Mouse (Mus musculus) G1E (cell line): Measurements from ENCODE around the gene Tom1l1.
A peak's percentile ranks its signal among the peaks of the same experiment; 100 is the strongest.

Source experiments
- CTCF ChIP-seq: IDR thresholded peaks from 2 replicates; pipeline ENCODE4 v1.5.1; 2012; ENCODE audit warnings: low read depth, low read length, inconsistent platforms, mixed read lengths
- GATA1 ChIP-seq: IDR thresholded peaks from 2 replicates; pipeline ENCODE4 v1.6.1; 2012; ENCODE audit warnings: borderline replicate concordance, low read length, inconsistent platforms, mixed read lengths
- GATA2 ChIP-seq: IDR thresholded peaks from 2 replicates; pipeline ENCODE4 v1.6.1; 2012; ENCODE audit warnings: low read depth, low read length, inconsistent platforms, borderline replicate concordance
- POLR2AphosphoS5 ChIP-seq: IDR thresholded peaks from 2 replicates; pipeline ENCODE4 v1.6.1; 2012; ENCODE audit warnings: low read depth, low read length, inconsistent platforms; ENCODE audit not compliant: insufficient replicate concordance
- TAL1 ChIP-seq: conservative IDR thresholded peaks from 2 replicates; pipeline ENCODE4 v1.6.1; 2012; ENCODE audit warnings: low read depth, low read length, inconsistent platforms, mixed read lengths

DNA sequence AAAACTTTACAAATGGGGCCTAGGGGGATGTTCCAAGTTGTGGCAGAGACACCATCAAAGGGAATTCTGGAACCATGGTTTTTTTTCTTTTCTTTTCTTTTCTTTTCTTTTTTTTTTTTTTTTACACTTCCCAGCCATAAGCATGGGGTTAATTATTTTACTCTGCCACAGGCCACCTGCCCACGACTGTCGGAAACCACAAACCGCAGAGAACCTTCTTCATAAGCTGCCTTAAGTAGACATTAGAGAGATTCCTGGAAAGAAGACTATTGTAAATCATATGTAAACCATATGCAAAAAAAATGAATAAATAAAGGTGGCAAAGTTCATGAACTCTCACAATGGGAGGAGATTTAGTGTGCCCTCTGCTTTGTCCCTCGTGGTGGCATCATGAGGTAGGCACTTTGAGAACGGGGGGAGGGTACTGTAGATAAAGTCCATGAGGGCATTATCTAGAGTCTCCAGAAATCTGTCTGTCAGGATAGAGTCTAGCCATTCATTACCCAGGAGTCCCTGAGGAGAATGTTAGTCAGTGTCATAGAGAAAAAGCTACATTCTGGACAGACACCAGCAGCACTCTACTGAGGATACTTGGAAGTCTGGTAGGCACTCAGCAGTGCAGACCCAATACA is 12.6 kb downstream of the Tom1l1 start:
- TF ChIP-seq POLR2AphosphoS5 (no peak), CTCF (no peak), GATA2 (no peak), GATA1 (no peak), TAL1 (peak; percentile 55; the same call in 1 of the 2 replicates)
